In the genomic region with DNA sequence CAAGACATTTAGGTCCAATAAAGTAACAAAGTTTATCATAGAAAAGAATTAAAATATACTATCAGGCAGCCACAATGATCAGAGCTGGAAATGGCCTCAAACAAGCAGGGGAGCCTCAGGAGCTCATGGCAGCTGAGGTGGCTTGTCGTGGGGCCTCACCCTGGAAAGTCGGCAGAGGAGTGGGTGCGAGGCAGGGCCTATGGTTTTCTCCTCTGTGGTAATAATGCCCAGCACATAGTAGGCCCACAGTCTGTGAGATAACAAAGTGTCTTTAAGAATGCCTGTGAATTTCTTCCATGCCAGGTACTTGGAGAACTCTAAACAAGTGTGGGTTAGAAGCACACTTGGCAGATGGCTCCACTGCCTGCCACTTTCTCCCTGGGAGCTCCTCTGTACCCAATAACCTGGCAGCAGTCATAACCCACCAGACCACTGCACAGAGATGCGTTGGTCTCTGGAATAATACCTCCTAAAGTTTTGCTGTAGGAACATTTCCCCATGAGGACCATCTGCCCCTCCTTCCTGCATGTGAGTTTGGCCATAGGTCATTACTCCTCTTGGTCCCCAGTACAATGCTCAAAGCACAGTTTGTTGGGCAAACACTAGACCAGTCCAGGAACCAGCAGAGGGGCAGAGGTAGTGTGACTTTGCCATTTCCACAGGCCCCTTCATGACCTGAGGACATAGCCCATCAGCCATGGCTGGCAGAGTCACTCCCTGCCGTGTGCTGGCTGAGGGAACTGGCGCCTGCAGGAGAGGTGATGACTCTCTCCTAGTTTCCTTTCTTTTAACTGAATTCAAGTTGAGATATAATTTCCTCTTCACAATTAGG, we compare ENCODE assay signal across 18 mouse cellular contexts. TPM values are rescaled to one million over a fixed set of nuclear protein-coding genes. Genes with fewer than 3 reads are reported as not detected.
A peak's percentile ranks its signal among the peaks of the same experiment; 100 is the strongest.
DNase-seq lines count a peak whose midpoint lies in the region; ATAC-seq and TF ChIP-seq lines count a peak whose summit lies in the region.
"Had no signal": no experiment of that assay in that cellular context is flagged by ENCODE, and none has a peak within 500 bp of the region (broad histone marks: within the 10 kb centered on the region; RNA-seq: fewer than 3 reads in every experiment).

No protein-coding gene starts in this region.

- peaks cover 14% of the 10 kb centered on the region for H3K4me1 ChIP-seq in cerebellum, adult 2 months (ENCODE audit: control insufficient read depth, insufficient read depth, low read length)
- peaks cover 47% of the 10 kb centered on the region for H3K4me1 ChIP-seq in lung, embryonic 15.5 days
- peaks cover 34% of the 10 kb centered on the region for H3K4me1 ChIP-seq in olfactory bulb, adult 2 months (ENCODE audit: control insufficient read depth, insufficient read depth, low read length)

- H3K27ac ChIP-seq in cerebellum, adult 2 months (ENCODE audit: insufficient read depth, low read length): no peak overlapping the region; the same call in 1 of the 2 replicates
- H3K27ac ChIP-seq in lung, embryonic 15.5 days: peak overlapping the region; percentile 72; the same call in 1 of the 2 replicates
- peak overlapping the region; percentile 71 for H3K27ac ChIP-seq in olfactory bulb, adult 2 months (ENCODE audit: insufficient read depth, low read depth, low read length)
- H3K27ac ChIP-seq in left cerebral cortex, adult 2 months: no peak overlapping the region
- H3K27ac ChIP-seq: hindbrain, embryonic 12.5 days; midbrain, embryonic 15.5 days; neural tube, embryonic 15.5 days had no signal

- WGBS in cerebellum, adult 2 months: 57% methylated on average over 6 of the region's 6 CpGs
- 80% methylated on average over 6 of the region's 6 CpGs for WGBS in lung, embryonic 15.5 days
- 65% methylated on average over 6 of the region's 6 CpGs for WGBS in olfactory bulb, adult 2 months

- no peak for TF ChIP-seq CTCF in cerebellum, adult 2 months (IDR thresholded peaks at IDR 0.05; ENCODE audit: borderline replicate concordance, insufficient read depth, low read depth, low read length)
- TF ChIP-seq CTCF in olfactory bulb, adult 2 months (IDR thresholded peaks at IDR 0.05; ENCODE audit: insufficient read depth, low read depth, low read length): no peak
- TF ChIP-seq CTCF in left cerebral cortex, adult 2 months (IDR thresholded peaks at IDR 0.05): no peak

- no peak overlapping the region for H3K4me2 ChIP-seq in lung, embryonic 15.5 days
- H3K4me2 ChIP-seq: hindbrain, embryonic 12.5 days; midbrain, embryonic 15.5 days; neural tube, embryonic 15.5 days had no signal

- intact Hi-C loops in left cerebral cortex, adult 2 months (cut with DNase I): no loop called here

- H3K4me3 ChIP-seq in cerebellum, adult 2 months (replicated peaks; ENCODE audit: insufficient read depth, low read depth, low read length): no peak overlapping the region
- no peak overlapping the region for H3K4me3 ChIP-seq in lung, embryonic 15.5 days
- H3K4me3 ChIP-seq in olfactory bulb, adult 2 months (ENCODE audit: insufficient read depth, low read depth, low read length): no peak overlapping the region
- H3K4me3 ChIP-seq in left cerebral cortex, adult 2 months: no peak overlapping the region
- H3K4me3 ChIP-seq: hindbrain, embryonic 12.5 days; midbrain, embryonic 15.5 days; neural tube, embryonic 15.5 days had no signal

- peak; percentile 49 to 62 for DNase-seq in cerebellum, adult 2 months
- DNase-seq in cerebellum, postnatal 36 days: no peak
- no peak for DNase-seq in lung, postnatal 36 days
- DNase-seq in liver: peak; percentile 50
- no peak for DNase-seq in left cerebral cortex, adult 2 months (ENCODE audit: extremely low spot score in 1 of 2, low spot score in 2 of 2)
- DNase-seq: cerebellum, adult 11-12 months; embryo, embryonic 11 days; kidney, postnatal 4 days; lung, postnatal 14 days; right cerebral cortex, adult 18-20 months; thymus, adult 2 months had no signal

- H3K9ac ChIP-seq in lung, embryonic 15.5 days: no peak overlapping the region
- H3K9ac ChIP-seq: hindbrain, embryonic 12.5 days; midbrain, embryonic 15.5 days; neural tube, embryonic 15.5 days had no signal

- ATAC-seq in lung, embryonic 15.5 days (ENCODE audit: borderline replicate concordance, extremely low read depth, low FRiP score, low TSS enrichment): no peak
- no peak for ATAC-seq in monocyte, adult 5-6 weeks (replicated peaks; ENCODE audit: insufficient number of reproducible peaks, low FRiP score, low TSS enrichment, poor library complexity, severe bottlenecking)
- ATAC-seq: intestine, postnatal 0 days; midbrain, embryonic 15.5 days had no signal

- no peaks in the 10 kb centered on the region for H3K9me3 ChIP-seq in lung, embryonic 15.5 days
- H3K9me3 ChIP-seq: hindbrain, embryonic 12.5 days; midbrain, embryonic 15.5 days; neural tube, embryonic 15.5 days had no signal

- no peaks in the 10 kb centered on the region for H3K36me3 ChIP-seq in lung, embryonic 15.5 days
- H3K36me3 ChIP-seq: hindbrain, embryonic 12.5 days; midbrain, embryonic 15.5 days; neural tube, embryonic 15.5 days had no signal

- TF ChIP-seq POLR2A in cerebellum, adult 2 months (IDR thresholded peaks at IDR 0.05; ENCODE audit: borderline replicate concordance, insufficient read depth, low read length): no peak
- no peak for TF ChIP-seq POLR2A in olfactory bulb, adult 2 months (IDR thresholded peaks at IDR 0.05; ENCODE audit: insufficient read depth, low read depth, low read length)

- no peaks in the 10 kb centered on the region for H3K27me3 ChIP-seq in cerebellum, adult 2 months (ENCODE audit: control insufficient read depth, insufficient read depth, low read length)
- H3K27me3 ChIP-seq in lung, embryonic 15.5 days: no peaks in the 10 kb centered on the region
- H3K27me3 ChIP-seq: midbrain, embryonic 15.5 days; neural tube, embryonic 15.5 days had no signal

RNA-seq across cellular contexts. Expression of a gene that starts 47.6 kb away (rescaled TPM):
- polyA plus RNA-seq in cerebellum, adult 2 months (2012; rRNA removed): 137 and 148 TPM in 2 replicates
- 97.3 and 102 TPM in 2 replicates for polyA plus RNA-seq in lung, embryonic 15.5 days (2015; fragmentation: Nextera tagmentation; extraction: Ambion mirVana)
- not detected in 2 replicates for polyA plus RNA-seq in olfactory bulb, adult 2 months (2012; ENCODE audit: insufficient read depth, insufficient read length, low replicate concordance, missing spikeins)
- total RNA-seq in left cerebral cortex, adult 2 months (2021): 100 to 1,000 TPM; 144 to 149 TPM
- 16.0 to 20.2 TPM (median 17.6 TPM) in 3 replicates for total RNA-seq in monocyte, adult 5-6 weeks (2017)

RNA-seq across cellular contexts. Expression of a gene that starts 48.3 kb away (rescaled TPM):
- polyA plus RNA-seq in cerebellum, adult 2 months (2012; rRNA removed): 62.5 and 67.1 TPM in 2 replicates
- 23.1 and 25.9 TPM in 2 replicates for polyA plus RNA-seq in lung, embryonic 15.5 days (2015; fragmentation: Nextera tagmentation; extraction: Ambion mirVana)
- polyA plus RNA-seq in olfactory bulb, adult 2 months (2012; ENCODE audit: insufficient read depth, insufficient read length, low replicate concordance, missing spikeins): not detected in 2 replicates
- total RNA-seq in left cerebral cortex, adult 2 months (2021): 10 to 100 TPM; 58.0 to 65.6 TPM
- 146 to 413 TPM (median 198 TPM) in 3 replicates for total RNA-seq in monocyte, adult 5-6 weeks (2017)

Comparison
In these comparisons a context has a peak if more than half of its experiments do, and no peak if none do; other contexts are left out.
1. DNase-seq: peak in cerebellum, adult 2 months (2 of 2) and liver (single experiment); none in cerebellum, postnatal 36 days (0 of 2), lung, postnatal 36 days (single experiment) and left cerebral cortex, adult 2 months (0 of 2).
2. H3K27ac ChIP-seq: peak in lung, embryonic 15.5 days (single experiment) and olfactory bulb, adult 2 months (single experiment); none in cerebellum, adult 2 months (single experiment) and left cerebral cortex, adult 2 months (single experiment).
3. RNA of a gene that starts 48.3 kb away (polyA plus RNA-seq): 62.5 to 67.1 TPM in cerebellum, adult 2 months and 23.1 to 25.9 TPM in lung, embryonic 15.5 days; not detected in olfactory bulb, adult 2 months; every median in the first group is over 10 times any median in the second.